Mouse (Mus musculus) liver, embryonic 16.5 days (tissue): ENCODE results near the gene Slc7a1. TPM values are rescaled to one million over a fixed set of nuclear protein-coding genes. Genes with fewer than 3 reads are reported as not detected.
A peak's percentile ranks its signal among the peaks of the same experiment; 100 is the strongest.

ENCODE experiments used
- ATAC-seq: fragments of 200-750 bp; cut with Nextera tagmentation; 2 replicates; pipeline ENCODE4 v1.8.0; 2017; ENCODE audit warnings: low read depth, mild to moderate bottlenecking, moderate number of reproducible peaks, moderate library complexity
- H3K27ac ChIP-seq: fragments of 300-500 bp; sonication (generic); 2 replicates; pipeline ENCODE4 v1.5.1; 2014; ENCODE audit warnings: mild to moderate bottlenecking, low read length
- H3K27me3 ChIP-seq: fragments of 300-500 bp; sonication (generic); 2 replicates; pipeline ENCODE4 v1.6.1; 2014; ENCODE audit warnings: low read depth, low read length, mixed read lengths; ENCODE audit not compliant: control insufficient read depth, insufficient read depth
- H3K36me3 ChIP-seq: fragments of 300-500 bp; sonication (generic); 2 replicates; pipeline ENCODE4 v1.6.1; 2014; ENCODE audit warnings: mild to moderate bottlenecking; ENCODE audit not compliant: control insufficient read depth, insufficient read depth
- H3K4me1 ChIP-seq: fragments of 300-500 bp; sonication (generic); 2 replicates; pipeline ENCODE4 v1.6.1; 2014; ENCODE audit warnings: low read depth, low read length, mixed read lengths; ENCODE audit not compliant: control insufficient read depth
- H3K4me2 ChIP-seq: fragments of 300-500 bp; sonication (generic); 2 replicates; pipeline ENCODE4 v1.6.1; 2014; ENCODE audit warnings: low read depth, low read length, mixed read lengths
- H3K4me3 ChIP-seq: fragments of 300-500 bp; sonication (generic); 2 replicates; pipeline ENCODE4 v1.5.1; 2014; ENCODE audit warnings: low read depth, mild to moderate bottlenecking, low read length
- H3K9ac ChIP-seq: fragments of 300-500 bp; sonication (generic); 2 replicates; pipeline ENCODE4 v1.6.1; 2014; ENCODE audit warnings: low read depth, low read length
- H3K9me3 ChIP-seq: fragments of 300-500 bp; sonication (generic); replicated peaks from 2 replicates; pipeline ENCODE4 v1.6.1; 2016; ENCODE audit warnings: low read length; ENCODE audit not compliant: control insufficient read depth
- WGBS: fragments of 180-500 bp; shearing (Covaris S2); extraction: QIAGEN DNeasy Blood & Tissue Kit; methylation state at CpG from one replicate; pipeline ENCODE4 v1.1.7; 2014; ENCODE audit not compliant: insufficient replicate concordance; 5-methylcytosine and 5-hydroxymethylcytosine counted together
- polyA plus RNA-seq: library from polyadenylated mRNA; unstranded; fragments of >200 nt; fragmentation: Nextera tagmentation; extraction: Ambion mirVana; gene quantifications from 2 replicates; pipeline ENCODE4 v1.2.1, GENCODE M21; 2015

The Slc7a1 gene
- polyA plus RNA-seq, 1 experiment from 2014 or later: 15.7 TPM

GRCm38 (mm10) chr5:148377439-148378231, 22.1 kb downstream of the Slc7a1 start:
- WGBS: 86% methylated on average over 17 of the region's 17 CpGs
- Histone ChIP-seq H3K9ac (no peak overlapping the region), H3K4me1 (no peaks in the 10 kb centered on the region; the same call in 1 of the 2 replicates)

GRCm38 (mm10) chr5:148376358-148376757, 23.3 kb downstream of the Slc7a1 start:
- Histone ChIP-seq H3K4me1 (no peaks in the 10 kb centered on the region; the same call in 1 of the 2 replicates), H3K4me3 (no peak overlapping the region), H3K4me2 (no peak overlapping the region), H3K9me3 (no peaks in the 10 kb centered on the region; the same call in 1 of the 2 replicates), H3K9ac (no peak overlapping the region), H3K27ac (no peak overlapping the region), H3K27me3 (no peaks in the 10 kb centered on the region), H3K36me3 (peaks cover 5% of the 10 kb centered on the region)
- WGBS: 84% methylated on average over 8 of the region's 8 CpGs
- ATAC-seq: no peak

More at GRCm38 (mm10) chr5:148377439-148378231, 22.1 kb downstream of the Slc7a1 start:
- Histone ChIP-seq H3K27me3 (no peaks in the 10 kb centered on the region), H3K27ac (no peak overlapping the region), H3K36me3 (peaks cover 5% of the 10 kb centered on the region), H3K9me3 (no peaks in the 10 kb centered on the region; the same call in 1 of the 2 replicates), H3K4me3 (no peak overlapping the region), H3K4me2 (no peak overlapping the region)
- 0 out of 2 replicates have a peak, but pooled peaks have one; percentile 14 for ATAC-seq

GRCm38 (mm10) chr5:148375480-148375879, 24.2 kb downstream of the Slc7a1 start:
- no peak overlapping the region for H3K9ac ChIP-seq
- H3K27ac ChIP-seq: no peak overlapping the region

GRCm38 (mm10) chr5:148373092-148373685, 26.5 kb downstream of the Slc7a1 start:
- no peak for ATAC-seq
- WGBS: 82% methylated on average over 9 of the region's 9 CpGs
- Histone ChIP-seq H3K27me3 (no peaks in the 10 kb centered on the region), H3K36me3 (peaks cover 9% of the 10 kb centered on the region), H3K27ac (no peak overlapping the region), H3K4me1 (no peaks in the 10 kb centered on the region), H3K9me3 (peaks cover 2% of the 10 kb centered on the region; the same call in 1 of the 2 replicates), H3K4me3 (no peak overlapping the region), H3K9ac (no peak overlapping the region), H3K4me2 (no peak overlapping the region)

More at GRCm38 (mm10) chr5:148375480-148375879, 24.2 kb downstream of the Slc7a1 start:
- no peaks in the 10 kb centered on the region; the same call in 1 of the 2 replicates for H3K9me3 ChIP-seq
- WGBS: 72% methylated on average over 12 of the region's 12 CpGs
- no peak overlapping the region for H3K4me3 ChIP-seq
- no peak for ATAC-seq
- no peaks in the 10 kb centered on the region; the same call in 1 of the 2 replicates for H3K4me1 ChIP-seq
- no peak overlapping the region for H3K4me2 ChIP-seq
- no peaks in the 10 kb centered on the region for H3K27me3 ChIP-seq
- peaks cover 5% of the 10 kb centered on the region for H3K36me3 ChIP-seq

- Histone ChIP-seq H3K9ac (no peak overlapping the region), H3K27me3 (no peaks in the 10 kb centered on the region), H3K4me1 (no peaks in the 10 kb centered on the region), H3K4me2 (no peak overlapping the region), H3K27ac (no peak overlapping the region), H3K9me3 (peaks cover 2% of the 10 kb centered on the region; the same call in 1 of the 2 replicates), H3K4me3 (no peak overlapping the region), H3K36me3 (peaks cover 9% of the 10 kb centered on the region)
- WGBS: 78% methylated on average over 12 of the region's 12 CpGs
- no peak for ATAC-seq
Observed at GRCm38 (mm10) chr5:148372005-148372917, 27.4 kb downstream of the Slc7a1 start.

- ATAC-seq: no peak
- Histone ChIP-seq H3K4me1 (no peaks in the 10 kb centered on the region), H3K36me3 (peaks cover 9% of the 10 kb centered on the region), H3K9ac (no peak overlapping the region), H3K4me3 (no peak overlapping the region), H3K9me3 (peaks cover 2% of the 10 kb centered on the region; the same call in 1 of the 2 replicates), H3K27ac (no peak overlapping the region), H3K4me2 (no peak overlapping the region), H3K27me3 (no peaks in the 10 kb centered on the region)
- WGBS: 86% methylated on average over 9 of the region's 9 CpGs
Observed at GRCm38 (mm10) chr5:148371375-148371774, 28.3 kb downstream of the Slc7a1 start.

GRCm38 (mm10) chr5:148370624-148371023, 29.1 kb downstream of the Slc7a1 start:
- H3K9ac ChIP-seq: no peak overlapping the region
- WGBS: 91% methylated on average over 1 of the region's 1 CpGs
- no peak overlapping the region for H3K4me2 ChIP-seq
- no peak for ATAC-seq
- H3K27me3 ChIP-seq: no peaks in the 10 kb centered on the region
- no peak overlapping the region for H3K27ac ChIP-seq
- no peak overlapping the region for H3K4me3 ChIP-seq
- no peaks in the 10 kb centered on the region for H3K4me1 ChIP-seq
- H3K36me3 ChIP-seq: peaks cover 4% of the 10 kb centered on the region
- peaks cover 2% of the 10 kb centered on the region; the same call in 1 of the 2 replicates for H3K9me3 ChIP-seq

GRCm38 (mm10) chr5:148369178-148369577, 30.5 kb downstream of the Slc7a1 start:
- WGBS: 77% methylated on average over 3 of the region's 3 CpGs
- no peak for ATAC-seq
- H3K4me3 ChIP-seq: no peak overlapping the region
- no peak overlapping the region for H3K9ac ChIP-seq
- H3K4me2 ChIP-seq: no peak overlapping the region
- H3K36me3 ChIP-seq: 0 out of 2 replicates have a peak, but pooled peaks cover 4% of the 10 kb centered on the region
- H3K4me1 ChIP-seq: no peaks in the 10 kb centered on the region
- H3K27ac ChIP-seq: no peak overlapping the region
- H3K27me3 ChIP-seq: no peaks in the 10 kb centered on the region
- peaks cover 2% of the 10 kb centered on the region; the same call in 1 of the 2 replicates for H3K9me3 ChIP-seq
